Mouse (Mus musculus) hindbrain, embryonic 11.5 days (tissue): Measurements from ENCODE around the gene Rnf166. TPM values are rescaled to one million over a fixed set of nuclear protein-coding genes. Genes with fewer than 3 reads are reported as not detected.
A peak's percentile ranks its signal among the peaks of the same experiment; 100 is the strongest.

Experiments used
- ATAC-seq: fragments of 200-750 bp; cut with Nextera tagmentation; 2 replicates; pipeline ENCODE4 v1.8.0; 2017; ENCODE audit warnings: mild to moderate bottlenecking, moderate TSS enrichment, moderate library complexity; ENCODE audit not compliant: low FRiP score
- DNase-seq: peaks from one replicate; pipeline ENCODE4 v3.0.0-alpha.2; 2015; ENCODE audit warnings: low spot score
- H3K27ac ChIP-seq: fragments of 300-500 bp; sonication (generic); 2 replicates; pipeline ENCODE4 v1.5.1; 2014; ENCODE audit warnings: mild to moderate bottlenecking, low read depth, low read length
- H3K27me3 ChIP-seq: fragments of 300-500 bp; sonication (generic); 2 replicates; pipeline ENCODE4 v1.6.1; 2014; ENCODE audit warnings: mild to moderate bottlenecking, low read length, moderate library complexity, mixed read lengths; ENCODE audit not compliant: control insufficient read depth, insufficient read depth
- H3K36me3 ChIP-seq: fragments of 300-500 bp; sonication (generic); 2 replicates; pipeline ENCODE4 v1.6.1; 2014; ENCODE audit warnings: mild to moderate bottlenecking, low read length, moderate library complexity, mixed read lengths; ENCODE audit not compliant: control insufficient read depth, insufficient read depth
- H3K4me1 ChIP-seq: fragments of 300-500 bp; sonication (generic); replicated peaks from 2 replicates; pipeline ENCODE4 v1.6.1; 2014; ENCODE audit warnings: low read length, mixed read lengths; ENCODE audit not compliant: control insufficient read depth, insufficient read depth
- H3K4me2 ChIP-seq: fragments of 300-500 bp; sonication (generic); replicated peaks from 2 replicates; pipeline ENCODE4 v1.6.1; 2014; ENCODE audit warnings: mild to moderate bottlenecking, low read depth, low read length
- H3K4me3 ChIP-seq: fragments of 300-500 bp; sonication (generic); 2 replicates; pipeline ENCODE4 v1.5.1; 2014; ENCODE audit warnings: low read depth, low read length
- H3K9ac ChIP-seq: fragments of 300-500 bp; sonication (generic); 2 replicates; pipeline ENCODE4 v1.6.1; 2014; ENCODE audit warnings: low read depth, low read length
- H3K9me3 ChIP-seq: fragments of 300-500 bp; sonication (generic); 2 replicates; pipeline ENCODE4 v1.6.1; 2016; ENCODE audit warnings: low read length; ENCODE audit not compliant: control insufficient read depth
- WGBS: fragments of 180-500 bp; shearing (Covaris S2); extraction: QIAGEN DNeasy Blood & Tissue Kit; methylation state at CpG from one replicate; pipeline ENCODE4 v1.1.7; 2014; 5-methylcytosine and 5-hydroxymethylcytosine counted together
- polyA plus RNA-seq: library from polyadenylated mRNA; unstranded; fragments of >200 nt; fragmentation: Nextera tagmentation; extraction: Ambion mirVana; gene quantifications from 2 replicates; pipeline ENCODE4 v1.2.1, GENCODE M21; 2014

Gene Rnf166
- polyA plus RNA-seq, 1 experiment from 2014 or later = 24.2 TPM

DNA sequence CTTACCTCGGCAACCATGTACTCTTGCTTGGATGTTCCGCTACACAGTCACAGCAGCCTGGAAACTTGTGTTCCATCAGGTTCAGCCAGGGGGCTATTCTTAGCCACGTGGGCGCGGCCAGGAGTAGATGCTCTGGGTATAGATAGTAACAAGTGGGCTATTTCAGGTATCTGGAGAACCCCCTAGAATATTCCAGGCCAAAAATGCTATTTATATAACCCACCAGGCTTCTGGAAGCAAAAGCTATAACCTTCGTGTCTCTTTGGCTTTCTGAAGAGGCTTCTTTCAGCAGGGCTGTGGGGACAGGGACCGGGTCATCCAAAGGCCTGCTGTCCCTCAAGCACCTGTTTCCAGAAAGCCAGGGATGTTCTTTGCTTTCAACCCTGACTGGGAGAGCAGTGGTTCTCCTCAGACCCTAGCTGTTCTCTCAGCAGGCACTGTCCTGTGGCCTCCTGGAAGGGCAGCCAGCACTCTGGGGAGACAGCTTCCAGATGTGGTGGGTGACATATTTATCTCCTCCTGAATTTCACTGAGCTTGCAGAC, 24.6 kb downstream of the Rnf166 start:
- WGBS = 78% methylated on average over 7 of the region's 7 CpGs
- Histone ChIP-seq H3K27me3 (no peaks in the 10 kb centered on the region), H3K9ac (no peak overlapping the region), H3K36me3 (no peaks in the 10 kb centered on the region), H3K4me3 (no peak overlapping the region), H3K4me1 (no peaks in the 10 kb centered on the region), H3K9me3 (no peaks in the 10 kb centered on the region), H3K4me2 (no peak overlapping the region), H3K27ac (no peak overlapping the region)
- no peak for ATAC-seq
- no peak for DNase-seq

DNA sequence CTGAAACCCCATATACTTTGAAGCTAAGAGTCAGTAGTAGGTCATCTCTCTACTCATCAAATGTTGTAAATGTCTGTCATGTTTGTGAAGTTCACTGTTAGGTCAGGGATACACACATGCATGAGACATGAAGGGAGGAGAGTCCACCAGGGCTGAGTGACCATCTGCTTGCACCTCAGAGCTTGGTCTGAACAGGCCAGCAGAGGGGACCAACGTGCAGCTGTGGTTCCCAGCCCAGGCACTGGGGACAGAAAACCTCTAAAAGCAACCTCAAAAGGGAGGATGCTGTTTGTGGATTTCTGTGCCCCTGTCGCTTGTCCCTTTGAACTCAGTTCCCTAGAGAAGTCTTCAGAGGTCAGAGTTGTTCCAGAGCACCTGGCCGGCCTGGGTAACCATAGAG, 30.7 kb downstream of the Rnf166 start:
- Histone ChIP-seq H3K9me3 (no peaks in the 10 kb centered on the region), H3K4me1 (peaks cover 4% of the 10 kb centered on the region), H3K4me2 (no peak overlapping the region), H3K9ac (no peak overlapping the region), H3K4me3 (no peak overlapping the region), H3K27ac (no peak overlapping the region), H3K27me3 (no peaks in the 10 kb centered on the region), H3K36me3 (no peaks in the 10 kb centered on the region)
- ATAC-seq (no peak), DNase-seq (no peak)
- 73% methylated on average over 3 of the region's 3 CpGs for WGBS

DNA sequence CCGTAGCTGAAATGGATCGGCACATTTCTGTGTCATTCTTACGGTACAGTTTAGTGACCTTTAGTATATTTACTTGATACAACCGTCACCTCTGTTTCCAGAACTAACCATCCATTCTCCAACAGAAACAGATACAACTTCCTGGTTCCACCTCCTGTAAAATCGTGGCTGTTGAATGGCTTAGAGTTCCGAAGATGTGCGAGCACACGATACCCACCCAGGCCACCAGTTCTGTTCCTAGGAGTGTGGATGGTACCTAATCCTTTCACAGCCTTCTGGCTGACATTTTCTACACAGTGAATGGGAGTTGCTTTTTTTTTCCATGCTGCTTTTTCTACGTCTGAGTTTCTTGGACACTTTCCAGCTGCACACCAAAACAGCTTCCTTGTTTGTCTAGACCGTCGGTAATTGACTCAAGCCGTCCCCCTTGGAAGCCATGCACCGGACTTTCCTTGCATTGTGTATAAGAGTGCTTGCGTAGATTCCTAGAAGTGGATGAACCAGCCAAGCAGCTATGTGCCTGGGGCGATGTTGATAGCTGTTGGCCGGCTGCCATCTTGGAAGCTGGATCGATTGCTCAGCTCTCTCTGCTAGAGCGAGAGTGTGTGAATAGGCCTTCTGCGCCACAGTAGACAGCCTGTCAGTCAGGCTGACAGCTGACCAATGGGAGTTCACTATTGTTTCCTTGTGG, 31.7 kb downstream of the Rnf166 start:
- H3K4me3 ChIP-seq = peak overlapping the region; percentile 48
- no peaks in the 10 kb centered on the region for H3K9me3 ChIP-seq
- H3K27me3 ChIP-seq = no peaks in the 10 kb centered on the region
- WGBS = 40% methylated on average over 19 of the region's 19 CpGs
- peak overlapping the region; percentile 53 for H3K4me2 ChIP-seq
- peak overlapping the region; percentile 71 for H3K9ac ChIP-seq
- H3K36me3 ChIP-seq = no peaks in the 10 kb centered on the region
- peak overlapping the region; percentile 91 for H3K27ac ChIP-seq
- ATAC-seq = peak; percentile 25; the same call in 1 of the 2 replicates
- peak; percentile 78 for DNase-seq
- H3K4me1 ChIP-seq = peaks cover 4% of the 10 kb centered on the region

DNA sequence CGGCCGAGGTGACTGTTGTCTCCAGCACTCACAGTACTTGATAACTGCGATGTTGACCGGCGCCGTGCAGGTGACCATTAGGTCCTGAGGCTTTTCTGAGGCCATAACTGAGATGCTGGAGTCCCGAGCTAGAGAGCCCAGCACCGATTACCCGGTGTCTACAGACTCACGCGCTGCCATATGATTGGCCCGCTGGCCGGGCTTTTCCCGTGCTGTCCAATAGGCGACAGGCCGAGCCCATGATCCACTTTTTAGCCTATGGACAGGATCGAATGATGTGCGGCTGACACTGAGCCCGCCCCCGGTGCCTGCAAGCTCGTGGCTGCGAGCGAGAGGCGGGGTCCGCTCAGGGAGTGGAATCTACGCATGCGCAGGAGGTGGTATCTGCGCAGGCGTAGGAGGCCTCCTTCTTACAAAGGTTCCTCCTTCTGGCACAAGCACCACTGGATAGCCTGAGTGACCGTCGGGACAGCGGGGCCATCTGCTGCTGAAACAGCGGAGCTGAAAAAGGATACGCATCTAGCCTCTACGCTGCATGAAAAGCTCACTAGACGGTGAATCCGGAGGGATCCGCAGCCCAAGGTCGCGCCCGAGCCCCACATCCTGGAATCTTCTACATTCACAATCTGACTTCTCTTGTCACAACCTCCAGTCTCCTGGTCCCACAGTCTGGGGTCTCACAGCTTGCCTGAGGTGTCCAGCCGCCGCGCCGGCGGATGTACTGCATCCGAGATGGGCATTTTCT, 32.4 kb downstream of the Rnf166 start, which contains the start of gene Mvd:
Gene Mvd, minus strand, starts transcription at position 161 of the 745 bp plus-strand sequence.
- Histone ChIP-seq H3K27me3 (no peaks in the 10 kb centered on the region), H3K27ac (peak within 1 kb of the TSS; percentile 91), H3K9ac (peak within 1 kb of the TSS; percentile 71), H3K4me3 (peak within 1 kb of the TSS; percentile 48), H3K4me2 (peak within 1 kb of the TSS; percentile 53), H3K36me3 (no peaks in the 10 kb centered on the region), H3K9me3 (no peaks in the 10 kb centered on the region), H3K4me1 (peaks cover 4% of the 10 kb centered on the region)
- DNase-seq (peak; percentile 99), ATAC-seq (peak; percentile 98)
- under 1% methylated on average over 47 of the region's 47 CpGs for WGBS

DNA sequence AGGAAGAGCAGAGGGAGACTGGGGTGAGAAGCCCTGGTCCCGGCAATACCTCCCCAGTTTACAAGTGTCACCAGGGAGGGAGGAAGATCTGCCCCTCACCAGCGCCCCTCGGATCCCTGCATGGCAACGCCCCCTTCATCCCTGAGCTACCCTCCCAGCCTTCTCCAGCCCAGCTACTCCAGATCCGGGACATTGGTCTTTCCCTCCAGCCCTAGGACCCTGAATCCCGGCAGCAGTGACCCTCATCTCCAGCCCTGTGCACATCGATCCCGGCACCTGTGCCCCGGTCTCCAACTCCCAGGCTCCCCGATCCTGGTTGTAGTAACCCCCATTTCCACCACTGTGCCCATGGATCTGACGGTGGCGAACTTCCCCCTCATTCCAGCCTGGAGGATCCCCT, 33.1 kb downstream of the Rnf166 start:
- Histone ChIP-seq H3K27me3 (no peaks in the 10 kb centered on the region), H3K9ac (peak overlapping the region; percentile 60), H3K9me3 (no peaks in the 10 kb centered on the region), H3K27ac (peak overlapping the region; percentile 68), H3K4me3 (peak overlapping the region; percentile 48), H3K36me3 (no peaks in the 10 kb centered on the region), H3K4me2 (peak overlapping the region; percentile 53), H3K4me1 (peaks cover 4% of the 10 kb centered on the region)
- WGBS = 2% methylated on average over 11 of the region's 12 CpGs
- DNase-seq (no peak), ATAC-seq (peak; percentile 37)

DNA sequence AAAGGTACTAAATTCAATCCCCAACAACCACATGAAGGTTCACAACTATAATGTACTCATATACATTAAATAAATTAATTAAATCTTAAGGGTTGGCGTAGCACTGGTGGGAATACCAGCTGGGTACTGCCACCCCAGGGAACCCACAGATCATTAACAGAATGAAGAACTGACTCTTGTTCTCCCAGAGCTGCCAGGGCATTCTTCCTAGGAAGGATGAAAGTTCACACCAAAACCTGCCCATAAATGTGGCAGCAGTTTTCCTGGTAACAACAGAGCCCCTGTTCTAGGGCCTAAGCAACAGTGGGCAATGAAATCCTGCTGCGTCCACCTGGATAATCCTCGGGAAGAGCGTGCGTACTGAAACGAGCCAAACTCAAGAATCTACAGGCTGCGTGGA, 33.5 kb downstream of the Rnf166 start:
- no peaks in the 10 kb centered on the region for H3K27me3 ChIP-seq
- H3K9me3 ChIP-seq = no peaks in the 10 kb centered on the region
- no peaks in the 10 kb centered on the region for H3K36me3 ChIP-seq
- H3K9ac ChIP-seq = peak overlapping the region; percentile 60; the same call in 1 of the 2 replicates
- no peak for ATAC-seq
- peak overlapping the region; percentile 48 for H3K4me3 ChIP-seq
- H3K4me2 ChIP-seq = peak overlapping the region; percentile 53
- WGBS = 28% methylated on average over 7 of the region's 7 CpGs
- no peak for DNase-seq
- peak overlapping the region; percentile 68 for H3K27ac ChIP-seq
- H3K4me1 ChIP-seq = peaks cover 4% of the 10 kb centered on the region

DNA sequence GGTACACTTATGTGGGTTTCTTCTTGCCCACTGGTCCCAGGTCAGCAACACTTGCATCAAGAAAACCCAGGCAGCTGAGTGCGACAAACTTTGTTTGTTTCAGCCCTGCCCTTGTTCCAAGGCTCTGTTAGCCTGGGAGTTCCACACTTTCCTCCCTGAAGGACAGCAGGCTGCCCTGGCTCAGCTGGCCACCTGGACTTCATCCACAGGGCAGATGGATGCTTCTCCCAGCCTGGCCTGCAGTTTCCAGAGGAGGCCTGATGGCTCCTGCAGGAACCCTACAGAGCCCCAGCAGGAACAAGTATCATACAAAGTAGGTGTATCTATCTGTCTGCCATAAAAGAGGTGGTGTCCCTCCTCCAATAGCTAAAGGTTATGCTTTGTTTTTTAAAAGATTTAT, 34.5 kb downstream of the Rnf166 start:
- H3K9ac ChIP-seq = no peak overlapping the region
- no peak overlapping the region for H3K4me3 ChIP-seq
- no peak overlapping the region for H3K27ac ChIP-seq
- H3K4me1 ChIP-seq = peaks cover 4% of the 10 kb centered on the region
- ATAC-seq = no peak
- DNase-seq = no peak
- WGBS = 100% methylated on average over 1 of the region's 1 CpGs
- no peak overlapping the region for H3K4me2 ChIP-seq
- 0 out of 2 replicates have a peak, but pooled peaks cover 2% of the 10 kb centered on the region for H3K36me3 ChIP-seq
- H3K27me3 ChIP-seq = no peaks in the 10 kb centered on the region
- no peaks in the 10 kb centered on the region for H3K9me3 ChIP-seq

DNA sequence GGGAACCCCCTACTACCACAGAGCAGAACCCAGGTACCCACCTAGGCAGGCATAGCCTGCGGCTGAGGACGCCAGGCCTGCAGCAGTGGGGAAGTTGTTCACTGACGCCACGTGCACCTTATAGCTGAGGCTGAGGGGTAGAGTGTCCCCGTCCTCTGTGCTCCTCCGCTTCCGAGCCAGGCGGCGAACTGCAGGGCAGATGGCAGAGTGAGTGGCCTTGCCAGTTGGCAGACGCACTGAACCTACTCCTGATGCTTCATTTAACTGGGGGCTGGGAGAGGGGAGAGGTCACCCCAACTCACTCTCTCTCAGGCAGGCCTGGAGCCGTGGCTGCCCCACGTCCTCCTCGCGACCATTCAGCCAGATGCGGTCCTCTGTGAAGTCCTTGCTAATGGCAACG, 36.5 kb downstream of the Rnf166 start:
- Histone ChIP-seq H3K9ac (no peak overlapping the region), H3K9me3 (no peaks in the 10 kb centered on the region), H3K4me1 (peaks cover 4% of the 10 kb centered on the region), H3K27ac (no peak overlapping the region), H3K4me2 (no peak overlapping the region), H3K27me3 (no peaks in the 10 kb centered on the region), H3K4me3 (no peak overlapping the region), H3K36me3 (0 out of 2 replicates have a peak, but pooled peaks cover 9% of the 10 kb centered on the region)
- DNase-seq (no peak), ATAC-seq (no peak)
- WGBS = 94% methylated on average over 16 of the region's 16 CpGs
